Mouse (Mus musculus) retina, postnatal 7 days (tissue): ENCODE data around the gene Trmt10a.

Experiments
- DNase-seq: peaks from one replicate; pipeline ENCODE4 v3.0.0-alpha.2; 2012; ENCODE audit warnings: low read depth, low spot score

Gene Trmt10a

GRCm38 (mm10) chr3:138143315-138144059, at the start of gene Trmt10a:
TSS of gene Trmt10a (plus strand) at chr3:138143448.
- DNase-seq: peak; percentile 95

- DNase-seq: no peak
Observed at GRCm38 (mm10) chr3:138095301-138095700, 47.9 kb upstream of the Trmt10a start.

- no peak for DNase-seq
Observed at GRCm38 (mm10) chr3:138095718-138096117, 47.5 kb upstream of the Trmt10a start.

- no peak for DNase-seq
Observed at GRCm38 (mm10) chr3:138096263-138097028, 46.8 kb upstream of the Trmt10a start.

GRCm38 (mm10) chr3:138097718-138098117, 45.5 kb upstream of the Trmt10a start:
- no peak for DNase-seq

- DNase-seq: no peak
Observed at GRCm38 (mm10) chr3:138101936-138102335, 41.3 kb upstream of the Trmt10a start.

GRCm38 (mm10) chr3:138103690-138104089, 39.6 kb upstream of the Trmt10a start:
- no peak for DNase-seq

- DNase-seq: no peak
Observed at GRCm38 (mm10) chr3:138105056-138105455, 38.2 kb upstream of the Trmt10a start.

GRCm38 (mm10) chr3:138106887-138107286, 36.4 kb upstream of the Trmt10a start:
- DNase-seq: no peak

- no peak for DNase-seq
Observed at GRCm38 (mm10) chr3:138110910-138111782, 32.1 kb upstream of the Trmt10a start.

GRCm38 (mm10) chr3:138114106-138114505, 29.1 kb upstream of the Trmt10a start:
- no peak for DNase-seq

- DNase-seq: no peak
Observed at GRCm38 (mm10) chr3:138116871-138117270, 26.4 kb upstream of the Trmt10a start.

GRCm38 (mm10) chr3:138118392-138118791, 24.9 kb upstream of the Trmt10a start:
- no peak for DNase-seq

GRCm38 (mm10) chr3:138118831-138119230, 24.4 kb upstream of the Trmt10a start:
- DNase-seq: no peak

GRCm38 (mm10) chr3:138119444-138120105, 23.7 kb upstream of the Trmt10a start:
- no peak for DNase-seq

- no peak for DNase-seq
Observed at GRCm38 (mm10) chr3:138121461-138121860, 21.8 kb upstream of the Trmt10a start.

GRCm38 (mm10) chr3:138123842-138124241, 19.4 kb upstream of the Trmt10a start:
- no peak for DNase-seq

GRCm38 (mm10) chr3:138129110-138129509, 14.1 kb upstream of the Trmt10a start:
- no peak for DNase-seq

- no peak for DNase-seq
Observed at GRCm38 (mm10) chr3:138130692-138131091, 12.6 kb upstream of the Trmt10a start.

- no peak for DNase-seq
Observed at GRCm38 (mm10) chr3:138131168-138131567, 12.1 kb upstream of the Trmt10a start.

- DNase-seq: no peak
Observed at GRCm38 (mm10) chr3:138133463-138133862, 9.8 kb upstream of the Trmt10a start.
